Mouse (Mus musculus) gastrocnemius, postnatal 14 days (tissue): ENCODE measurements at regions not wholly inside any gene's neighbourhood (a gene's known extent, or its start where the extent isn't known, plus 50 kb on each side); places are given as distances from the start of the nearest gene placed in this dataset.

Experiments used
- DNase-seq: peaks from one replicate; pipeline ENCODE4 v3.0.0; 2021; ENCODE audit warnings: mixed read lengths
- intact Hi-C: fragments of 180-260 bp; cut with DNase I; formaldehyde crosslinking; loops from one replicate; pipeline ENCODE4 v1.15.1; 2025; ENCODE audit warnings: low total_unique reads

- intact Hi-C loops: no loop called here
Measured at GRCm38 (mm10) chr8:125367374-125367773, 202.2 kb downstream of the Sipa1l2 start.

DNA sequence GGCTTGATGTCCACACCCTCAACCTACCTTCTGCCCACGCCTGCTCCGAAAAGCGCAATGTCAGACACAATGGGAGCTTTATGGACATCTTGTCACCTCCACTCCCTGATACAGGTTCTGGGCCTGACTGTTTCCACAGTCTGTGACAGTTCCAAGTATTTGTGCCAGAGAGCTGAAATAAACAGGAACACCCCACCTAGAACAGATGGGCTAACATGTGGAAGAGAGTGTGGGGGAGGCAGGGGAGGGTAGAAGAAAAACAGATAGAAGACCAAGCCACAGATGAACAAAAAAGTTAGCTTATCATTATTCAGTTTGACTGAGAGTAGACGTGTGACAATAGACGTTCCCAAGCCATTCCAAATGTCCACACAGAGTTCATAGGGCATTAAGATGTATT, 204.6 kb downstream of the Sipa1l2 start:
- intact Hi-C loops: no loop called here
- no peak for DNase-seq

More at GRCm38 (mm10) chr8:125367374-125367773, 202.2 kb downstream of the Sipa1l2 start:
- DNase-seq: no peak

GRCm38 (mm10) chr8:125359456-125359855, 210.2 kb downstream of the Sipa1l2 start:
- DNase-seq: no peak
- intact Hi-C loops: no loop called here

- no peak for DNase-seq
- intact Hi-C loops: no loop called here
Measured at GRCm38 (mm10) chr8:125357759-125358158, 211.8 kb downstream of the Sipa1l2 start.

GRCm38 (mm10) chr8:125355059-125355509, 214.5 kb downstream of the Sipa1l2 start:
- no peak for DNase-seq
- intact Hi-C loops: no loop called here

DNA sequence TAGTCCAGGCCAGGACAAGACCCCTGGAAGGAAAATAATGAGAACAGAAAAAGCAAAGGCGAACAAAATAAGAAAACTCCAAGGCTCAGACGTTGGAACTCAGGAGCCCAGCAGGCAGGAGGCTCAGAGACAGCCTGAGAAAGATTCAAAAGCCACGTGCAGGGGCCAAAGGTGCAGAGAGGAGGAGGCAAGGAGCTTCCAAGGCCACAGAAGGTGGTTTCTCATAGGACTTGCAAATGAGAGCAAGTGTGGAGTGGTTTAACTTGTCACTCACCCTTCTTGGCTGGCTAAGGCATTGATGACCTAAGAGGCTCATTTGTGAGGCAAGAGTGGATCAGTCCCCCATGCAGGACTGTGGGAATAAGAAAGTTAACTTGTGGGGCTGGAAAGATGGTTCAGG, 217.3 kb downstream of the Sipa1l2 start:
- intact Hi-C loops: no loop called here
- no peak for DNase-seq

- intact Hi-C loops: no loop called here
- DNase-seq: no peak
Measured at GRCm38 (mm10) chr8:125351486-125352032, 218.0 kb downstream of the Sipa1l2 start.

DNA sequence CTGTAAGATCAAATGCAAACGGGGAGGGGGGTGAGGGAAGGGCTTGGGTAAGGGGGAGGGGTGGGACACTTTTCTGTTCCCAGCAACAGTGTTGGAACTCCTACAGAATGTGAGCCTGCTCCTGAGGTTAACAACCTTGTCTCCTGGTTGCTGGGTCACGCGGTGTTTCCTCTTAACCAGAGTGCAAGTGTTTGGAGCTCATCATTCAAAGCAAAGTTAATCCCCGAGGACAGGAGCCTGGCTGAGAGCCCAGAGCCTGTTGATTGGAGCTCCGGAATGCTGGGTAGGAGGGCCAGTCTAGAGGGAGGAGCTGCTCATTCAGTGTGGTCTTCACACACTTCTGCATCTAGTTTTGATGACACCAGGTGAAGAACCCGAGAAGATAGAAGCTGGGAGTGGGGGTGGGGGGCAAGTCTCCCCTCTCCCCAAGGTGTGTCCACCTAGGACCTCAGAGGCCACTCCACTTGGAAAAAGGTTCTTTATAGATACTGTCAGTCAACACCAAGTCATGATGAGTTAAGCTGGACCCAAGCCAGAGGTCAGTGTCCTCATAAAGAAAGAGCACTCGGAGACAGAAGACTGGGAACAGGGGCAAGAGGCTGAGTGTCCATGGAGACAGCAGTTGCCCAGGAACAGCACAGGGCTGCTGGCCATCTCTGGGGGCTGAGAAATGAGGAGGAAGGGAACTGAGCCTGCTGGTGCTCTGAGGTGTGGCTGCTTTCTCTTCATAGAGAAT, 220.2 kb downstream of the Sipa1l2 start:
- intact Hi-C loops: no loop called here

DNA sequence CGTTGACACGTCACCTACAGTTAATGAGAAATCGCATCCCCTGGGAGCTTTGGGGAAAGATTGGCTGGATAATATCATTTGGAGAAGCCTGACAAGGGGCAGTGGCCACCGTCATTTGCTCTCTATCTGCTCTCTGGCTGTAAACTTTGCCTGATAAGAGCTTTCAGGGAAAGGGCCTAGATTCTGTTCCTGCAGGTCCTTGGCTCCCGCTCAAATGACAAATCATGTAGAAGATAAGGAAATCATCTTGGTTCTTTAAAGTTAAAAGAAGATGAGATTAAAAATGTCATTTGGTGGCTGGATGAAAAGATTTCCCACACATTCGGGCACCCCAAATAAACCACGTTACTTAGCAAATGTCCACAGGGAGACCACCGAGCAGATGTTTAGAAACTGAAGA, 223.4 kb downstream of the Sipa1l2 start:
- intact Hi-C loops: no loop called here
- no peak for DNase-seq

More for the DNA sequence above, 220.2 kb downstream of the Sipa1l2 start:
- peak; percentile 88 for DNase-seq

- intact Hi-C loops: no loop called here
Measured at GRCm38 (mm10) chr8:125345571-125345970, 224.0 kb downstream of the Sipa1l2 start.

GRCm38 (mm10) chr8:125343867-125344266, 225.7 kb downstream of the Sipa1l2 start:
- intact Hi-C loops: no loop called here
- DNase-seq: no peak

More at GRCm38 (mm10) chr8:125345571-125345970, 224.0 kb downstream of the Sipa1l2 start:
- DNase-seq: no peak

DNA sequence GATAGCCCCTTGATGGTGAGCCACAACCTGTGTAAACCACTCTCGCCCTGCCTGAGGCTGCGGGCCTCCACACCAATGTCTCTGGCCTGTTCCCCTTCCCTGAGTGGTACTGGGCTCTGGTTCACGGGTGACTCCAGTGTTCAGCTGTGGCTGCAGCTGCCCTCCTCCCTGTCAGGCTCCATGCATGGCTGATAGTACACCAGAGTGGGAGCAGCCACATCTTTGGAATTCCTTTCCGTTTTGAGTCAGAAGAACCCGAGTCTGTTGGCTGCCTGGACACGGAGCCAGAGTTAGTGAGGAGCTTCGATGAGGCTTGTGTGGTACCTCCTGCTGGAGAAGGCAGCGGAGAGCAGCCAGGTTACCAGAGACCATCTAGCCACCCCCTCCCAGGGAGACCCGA, 227.1 kb downstream of the Sipa1l2 start:
- intact Hi-C loops: no loop called here
- no peak for DNase-seq

- intact Hi-C loops: no loop called here
- no peak for DNase-seq
Measured at GRCm38 (mm10) chr8:125341606-125342005, 228.0 kb downstream of the Sipa1l2 start.

- DNase-seq: no peak
- intact Hi-C loops: no loop called here
Measured at GRCm38 (mm10) chr8:125338222-125338621, 231.4 kb downstream of the Sipa1l2 start.

- no peak for DNase-seq
- intact Hi-C loops: no loop called here
Measured at GRCm38 (mm10) chr8:125337444-125338077, 232.0 kb downstream of the Sipa1l2 start.

DNA sequence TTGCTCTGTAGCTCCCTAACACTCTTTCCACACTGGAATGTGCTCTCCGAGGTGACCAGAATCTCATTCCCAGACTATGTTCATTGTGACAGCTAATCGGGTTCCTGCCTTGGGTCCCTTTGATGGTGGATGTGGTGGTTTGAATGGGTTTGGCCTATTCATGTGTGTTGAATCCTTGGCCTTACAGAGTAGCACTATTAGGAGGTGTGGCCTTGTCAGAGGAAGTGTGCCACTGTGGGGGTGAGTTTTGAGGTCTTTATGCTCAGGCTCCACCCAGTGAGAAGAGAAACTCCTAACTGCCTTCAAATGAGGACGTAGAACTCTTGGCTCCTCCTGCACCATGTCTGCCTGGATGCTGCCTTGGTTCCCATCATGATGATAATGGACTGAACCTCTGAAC, 232.8 kb downstream of the Sipa1l2 start:
- intact Hi-C loops: no loop called here
- DNase-seq: no peak

DNA sequence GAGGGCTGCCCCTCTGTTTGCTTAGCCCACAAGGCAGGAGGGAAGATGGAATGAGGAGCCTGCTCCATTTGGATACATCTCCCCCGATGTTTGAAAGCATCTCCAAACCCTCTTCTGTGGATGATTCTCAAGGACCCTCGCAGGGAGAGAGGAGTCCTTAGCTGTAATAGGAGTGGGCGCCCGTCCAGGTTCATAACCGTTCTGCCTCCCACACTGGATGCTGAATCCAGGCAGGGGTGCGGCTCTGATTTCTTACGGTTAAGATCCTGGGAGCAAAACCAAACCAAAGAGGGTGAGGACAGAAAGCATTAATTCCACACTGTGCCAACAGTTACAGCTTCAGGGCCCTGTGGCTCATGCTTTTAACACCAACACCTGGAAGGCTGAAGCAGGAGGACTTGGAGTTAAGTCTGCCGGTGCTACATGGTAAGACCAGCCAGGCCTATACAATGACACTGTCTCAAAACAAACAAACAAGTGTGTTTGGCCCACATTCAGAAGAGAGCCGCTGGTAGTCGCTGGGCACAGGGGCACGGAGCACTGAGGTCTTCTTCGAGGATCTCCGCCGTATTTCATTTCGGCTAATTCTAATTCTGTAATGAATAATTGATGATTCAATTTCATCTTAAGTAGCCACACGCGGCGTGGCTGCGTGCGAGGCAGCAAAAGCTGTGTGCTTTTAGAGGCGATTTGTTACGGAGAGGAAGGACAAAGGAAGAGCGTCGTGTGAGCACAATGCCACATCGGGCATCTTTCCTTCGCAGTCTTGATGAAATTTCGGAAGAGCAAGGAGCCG, 233.8 kb downstream of the Sipa1l2 start:
- DNase-seq: no peak
- intact Hi-C loops: no loop called here

GRCm38 (mm10) chr8:125335171-125335570, 234.4 kb downstream of the Sipa1l2 start:
- no peak for DNase-seq
- intact Hi-C loops: no loop called here

DNA sequence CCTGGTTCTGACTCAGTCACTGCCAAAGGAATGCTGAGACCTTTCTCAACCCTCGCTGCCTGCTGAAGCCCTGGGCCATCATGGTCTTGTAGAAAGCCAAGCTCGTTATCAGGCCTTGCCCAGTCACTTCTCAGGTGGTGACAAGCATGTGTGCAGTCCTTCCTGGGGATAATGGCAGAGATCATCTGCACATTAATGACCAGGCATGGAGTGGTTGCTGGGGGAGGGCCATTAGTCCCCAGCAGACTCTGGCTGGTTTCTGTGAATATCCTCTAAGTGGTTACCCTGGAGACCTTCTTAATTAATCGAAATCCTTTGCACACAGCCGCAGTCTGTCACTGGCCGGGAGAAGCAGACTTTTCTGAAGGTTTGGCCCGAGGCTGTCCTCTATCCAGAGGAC, 239.0 kb downstream of the Sipa1l2 start:
- no peak for DNase-seq
- intact Hi-C loops: no loop called here

- intact Hi-C loops: no loop called here
- DNase-seq: no peak
Measured at GRCm38 (mm10) chr8:125328650-125329049, 241.0 kb downstream of the Sipa1l2 start.
